Mouse (Mus musculus) cerebellum, adult 2 months (tissue): ENCODE measurements around the gene Tmem238.

ENCODE experiments used
- CTCF ChIP-seq: fragments of 200-500 bp; IDR thresholded peaks from 2 replicates; pipeline ENCODE4 v1.5.1; 2011; ENCODE audit warnings: low read depth, mild to moderate bottlenecking, control low read depth, low read length, moderate library complexity, borderline replicate concordance; ENCODE audit not compliant: insufficient read depth
- POLR2A ChIP-seq: fragments of 200-500 bp; IDR thresholded peaks from 2 replicates; pipeline ENCODE4 v1.6.1; 2011; ENCODE audit warnings: low read length, control low read depth, borderline replicate concordance; ENCODE audit not compliant: insufficient read depth

- TF ChIP-seq POLR2A (no peak), CTCF (peak; percentile 59; the same call in 1 of the 2 replicates)
These were observed 6.4 kb upstream of the Tmem238 start for GRCm38 (mm10) chr7:4795767-4796433.
